Mouse (Mus musculus): Measurements from ENCODE around the gene Gm21627. TPM values are rescaled to one million over a fixed set of nuclear protein-coding genes. Genes with fewer than 3 reads are reported as not detected.
"Not testable (repeated sequence)": the region's sequence is repeated elsewhere in the genome, so short reads cannot be mapped to it uniquely, and the experiment has no call there.

The Gm21627 gene
- not detected in 2 replicates for polyA plus RNA-seq (2012; rRNA removed)

DNA sequence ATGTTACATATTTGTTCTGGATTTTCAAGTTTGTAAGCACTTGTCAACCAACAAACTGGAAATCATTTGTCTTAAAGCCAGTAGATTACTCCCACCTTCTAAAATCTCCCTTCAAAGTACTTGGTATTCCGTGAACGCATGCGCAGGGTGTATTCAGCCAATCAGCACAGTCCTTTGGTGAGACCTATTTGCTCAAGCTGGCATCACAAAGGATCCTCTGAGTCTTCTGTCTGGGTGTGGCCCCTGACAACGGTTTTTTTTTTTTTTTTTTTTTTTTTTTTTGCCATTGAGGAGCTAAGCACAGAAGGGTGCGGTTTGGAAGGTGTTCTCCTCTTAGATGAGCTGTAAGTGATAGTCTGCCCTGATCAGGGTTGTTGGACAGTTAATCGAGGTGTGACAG is at the start of gene Gm21627:
Gene Gm21627, plus strand, starts transcription at position 301 of the 400 bp plus-strand sequence.
- not testable (repeated sequence) for H3K27me3 ChIP-seq (ENCODE audit: control insufficient read depth, insufficient read depth, low read length); H3K4me3 ChIP-seq (ENCODE audit: extremely low read depth, insufficient read depth, insufficient read length); H3K4me1 ChIP-seq (ENCODE audit: control insufficient read depth, insufficient read depth, insufficient read length); H3K27ac ChIP-seq (ENCODE audit: insufficient read depth, low read length); H3K36me3 ChIP-seq (ENCODE audit: control insufficient read depth, insufficient read depth, low read length); DNase-seq (ENCODE audit: low read depth in 1 of 2, low spot score in 2 of 2)
- no CpG with 5 or more reads among the region's 6 CpGs for WGBS

Data from spleen, adult 2 months (tissue).